Mouse (Mus musculus) ES-E14 (cell line): ENCODE data around the gene Teddm2. TPM values are rescaled to one million over a fixed set of nuclear protein-coding genes. Genes with fewer than 3 reads are reported as not detected.

Experiments
- DNase-seq: peaks from one replicate; pipeline ENCODE4 v3.0.0-alpha.2; 2013; ENCODE audit warnings: low read depth, low spot score
- H3K27ac ChIP-seq: 2 replicates; pipeline ENCODE4 v1.5.1; 2012; ENCODE audit warnings: low read depth, mild to moderate bottlenecking, low read length, moderate library complexity, mixed read lengths; ENCODE audit not compliant: poor library complexity, insufficient read depth, severe bottlenecking
- H3K36me3 ChIP-seq: 2 replicates; pipeline ENCODE4 v1.6.1; 2012; ENCODE audit warnings: mild to moderate bottlenecking, low read length, moderate library complexity, mixed read lengths; ENCODE audit not compliant: control insufficient read depth, poor library complexity, insufficient read depth, severe bottlenecking
- H3K4me1 ChIP-seq, 2 experiments: fragments of 150-350 bp in 1 of 2; sonication (generic) in 1 of 2; 2 replicates each; pipeline ENCODE4 v1.6.1; 2012; ENCODE audit warnings: low read length in 2 of 2, mild to moderate bottlenecking in 1 of 2, mixed read lengths in 1 of 2; ENCODE audit not compliant: control insufficient read depth in 2 of 2, insufficient read depth in 2 of 2, poor library complexity in 1 of 2
- H3K4me3 ChIP-seq, 2 experiments: fragments of 150-350 bp in 1 of 2; sonication (generic) in 1 of 2; 2 replicates each; pipeline ENCODE4 v1.5.1; 2012; ENCODE audit warnings: low read length in 2 of 2, low read depth in 1 of 2, mild to moderate bottlenecking in 1 of 2, mixed read lengths in 1 of 2; ENCODE audit not compliant: insufficient read depth in 1 of 2, poor library complexity in 1 of 2, severe bottlenecking in 1 of 2
- H3K9ac ChIP-seq: 2 replicates; pipeline ENCODE4 v1.6.1; 2012; ENCODE audit warnings: low read depth, mild to moderate bottlenecking, low read length, mixed read lengths; ENCODE audit not compliant: poor library complexity, insufficient read depth, severe bottlenecking
- H3K9me3 ChIP-seq: fragments of 150-350 bp; sonication (generic); 2 replicates; pipeline ENCODE4 v1.6.1; 2012; ENCODE audit warnings: low read depth, mild to moderate bottlenecking, low read length; ENCODE audit not compliant: control insufficient read depth, insufficient read depth
- CHD2 ChIP-seq: IDR thresholded peaks from 2 replicates; pipeline ENCODE4 v1.6.1; 2014; ENCODE audit warnings: mild to moderate bottlenecking, low read depth, low read length, inconsistent platforms
- HCFC1 ChIP-seq: IDR thresholded peaks from 2 replicates; pipeline ENCODE4 v1.6.1; 2012; ENCODE audit warnings: low read length, inconsistent platforms, borderline replicate concordance; ENCODE audit not compliant: insufficient read depth
- MAFK ChIP-seq: IDR thresholded peaks from 2 replicates; pipeline ENCODE4 v1.6.1; 2014; ENCODE audit warnings: mild to moderate bottlenecking, low read depth, low read length, inconsistent platforms; ENCODE audit not compliant: insufficient read depth
- ZC3H11A ChIP-seq: IDR thresholded peaks from 2 replicates; pipeline ENCODE4 v1.6.1; 2012; ENCODE audit warnings: low read depth, mild to moderate bottlenecking, inconsistent platforms, low read length, borderline replicate concordance
- ZNF384 ChIP-seq: IDR thresholded peaks from 2 replicates; pipeline ENCODE4 v1.6.1; 2012; ENCODE audit warnings: low read depth, low read length, inconsistent platforms
- in situ Hi-C, 2 experiments: fragments of 600-800 bp; cut with MboI; formaldehyde crosslinking; loops; one replicate each; pipeline ENCODE4 v1.15.1; 2025; ENCODE audit warnings: low sequenced_read_pairs in 2 of 2, inconsistent platforms in 1 of 2; ENCODE audit not compliant: unreplicated experiment in 2 of 2
- total RNA-seq: library from RNA; depleted of rRNA; stranded (reverse); fragments of 300-350 nt; gene quantifications from 2 replicates; pipeline ENCODE4 v1.2.3, GENCODE M21; 2012

The Teddm2 gene
- total RNA-seq, 1 experiment, result 0.62 TPM

DNA sequence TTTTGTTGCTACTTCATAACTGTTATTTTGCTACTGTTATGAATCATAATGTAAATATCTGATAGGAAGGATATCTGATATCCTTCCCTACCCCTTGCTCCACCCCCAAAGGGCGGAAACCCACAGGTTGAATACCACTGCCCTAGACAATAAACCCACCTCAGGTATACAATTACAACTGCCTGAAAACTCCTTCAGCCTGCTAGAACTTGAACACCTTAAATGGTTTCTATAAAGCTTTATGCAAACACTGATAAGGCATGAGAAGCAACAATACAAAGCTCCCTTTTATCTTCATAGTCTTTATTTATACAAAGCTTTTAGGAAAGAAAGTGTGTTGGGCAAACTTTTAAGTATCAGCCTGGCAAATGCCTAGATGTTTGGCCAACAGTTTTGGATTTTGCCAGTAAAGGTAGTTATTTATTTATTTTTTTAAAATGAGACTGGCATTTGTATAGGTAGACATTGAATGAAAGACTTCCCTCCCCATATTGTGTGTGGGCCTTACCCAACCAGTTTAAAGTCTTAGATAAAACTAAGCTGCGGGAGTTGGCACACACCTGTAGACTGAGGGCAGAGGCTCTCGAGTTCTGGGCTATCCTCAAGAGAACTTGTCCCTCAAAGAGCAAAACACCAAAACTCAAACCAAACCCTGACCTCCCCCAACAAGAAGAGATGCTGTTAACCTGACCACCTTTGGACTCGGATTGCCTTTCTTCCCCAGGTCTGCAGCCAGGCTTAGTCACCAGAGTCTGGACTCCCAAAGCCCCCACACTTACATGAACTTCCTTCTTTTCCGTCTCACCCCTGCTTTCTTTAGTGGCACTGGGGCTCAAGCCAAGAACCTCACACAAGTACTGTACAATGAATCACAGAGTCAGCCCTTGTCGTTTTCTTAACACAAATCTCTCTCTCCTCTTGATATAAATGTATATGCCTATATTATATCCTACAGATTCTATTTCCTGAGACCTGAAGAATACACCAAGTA, 24.7 kb upstream of the Teddm2 start:
- in situ Hi-C loops, result no loop called here
- Histone ChIP-seq H3K4me3 (no peak overlapping the region), H3K4me1 (no peaks in the 10 kb centered on the region), H3K36me3 (no peaks in the 10 kb centered on the region), H3K27ac (no peak overlapping the region), H3K9ac (no peak overlapping the region), H3K9me3 (no peaks in the 10 kb centered on the region)
- TF ChIP-seq MAFK, result no peak
- TF ChIP-seq CHD2, result no peak
- no peak for TF ChIP-seq HCFC1
- no peak for TF ChIP-seq ZNF384
- no peak for TF ChIP-seq ZC3H11A
- DNase-seq, result no peak

DNA sequence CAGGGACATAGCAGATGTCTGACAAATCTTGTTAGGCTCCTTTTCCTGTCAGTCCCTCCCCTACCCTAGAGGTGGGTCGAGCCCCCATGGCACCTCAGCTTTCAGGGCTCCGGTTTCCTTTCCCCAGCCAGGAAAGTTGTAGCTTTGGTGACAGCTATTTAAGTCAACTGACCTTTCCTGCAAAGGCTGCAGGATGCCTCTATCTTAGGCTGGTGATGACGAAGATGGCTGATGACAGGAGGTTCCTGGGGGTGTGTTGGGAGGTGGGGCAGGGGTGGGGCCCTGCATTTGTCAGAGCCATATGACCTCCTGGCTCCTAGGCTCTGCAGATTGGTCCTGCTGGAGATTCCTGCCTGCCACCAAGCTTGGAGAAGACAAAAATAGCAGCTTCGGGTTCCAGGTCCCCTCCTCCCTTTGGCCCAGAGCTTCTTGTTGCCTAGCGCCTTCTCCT, 22.6 kb upstream of the Teddm2 start:
- H3K9me3 ChIP-seq, result no peaks in the 10 kb centered on the region
- no peaks in the 10 kb centered on the region for H3K4me1 ChIP-seq
- H3K36me3 ChIP-seq, result no peaks in the 10 kb centered on the region
- TF ChIP-seq HCFC1, result no peak
- TF ChIP-seq ZC3H11A, result no peak
- no peak for TF ChIP-seq CHD2
- in situ Hi-C loops, result no loop called here
- H3K27ac ChIP-seq, result no peak overlapping the region
- no peak for DNase-seq
- no peak overlapping the region for H3K4me3 ChIP-seq
- no peak overlapping the region for H3K9ac ChIP-seq

DNA sequence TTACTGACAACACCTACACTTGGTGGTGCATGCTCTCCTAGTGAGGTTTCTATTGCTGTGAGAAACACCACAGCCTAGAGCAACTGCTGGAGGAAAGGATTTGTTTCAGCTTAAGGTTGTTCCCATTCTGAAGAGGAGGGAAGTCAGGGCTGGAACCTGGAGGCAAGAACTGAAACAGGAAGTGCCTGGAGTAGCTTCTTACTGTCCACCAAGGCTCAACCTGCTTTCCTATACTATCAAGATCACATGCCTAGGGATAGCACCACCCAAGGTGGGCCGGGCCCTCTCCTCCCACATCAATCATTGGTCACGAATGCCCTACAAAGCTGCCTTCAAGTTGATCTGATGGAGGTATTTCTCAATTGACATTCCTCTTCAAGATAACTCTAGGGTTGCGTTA, 21.6 kb upstream of the Teddm2 start:
- Histone ChIP-seq H3K4me1 (no peaks in the 10 kb centered on the region), H3K27ac (no peak overlapping the region), H3K9me3 (no peaks in the 10 kb centered on the region), H3K36me3 (no peaks in the 10 kb centered on the region), H3K4me3 (no peak overlapping the region), H3K9ac (no peak overlapping the region)
- in situ Hi-C loops, result no loop called here
- no peak for DNase-seq
- no peak for TF ChIP-seq CHD2
- no peak for TF ChIP-seq HCFC1
- TF ChIP-seq ZNF384, result no peak
- no peak for TF ChIP-seq ZC3H11A
- no peak for TF ChIP-seq MAFK

DNA sequence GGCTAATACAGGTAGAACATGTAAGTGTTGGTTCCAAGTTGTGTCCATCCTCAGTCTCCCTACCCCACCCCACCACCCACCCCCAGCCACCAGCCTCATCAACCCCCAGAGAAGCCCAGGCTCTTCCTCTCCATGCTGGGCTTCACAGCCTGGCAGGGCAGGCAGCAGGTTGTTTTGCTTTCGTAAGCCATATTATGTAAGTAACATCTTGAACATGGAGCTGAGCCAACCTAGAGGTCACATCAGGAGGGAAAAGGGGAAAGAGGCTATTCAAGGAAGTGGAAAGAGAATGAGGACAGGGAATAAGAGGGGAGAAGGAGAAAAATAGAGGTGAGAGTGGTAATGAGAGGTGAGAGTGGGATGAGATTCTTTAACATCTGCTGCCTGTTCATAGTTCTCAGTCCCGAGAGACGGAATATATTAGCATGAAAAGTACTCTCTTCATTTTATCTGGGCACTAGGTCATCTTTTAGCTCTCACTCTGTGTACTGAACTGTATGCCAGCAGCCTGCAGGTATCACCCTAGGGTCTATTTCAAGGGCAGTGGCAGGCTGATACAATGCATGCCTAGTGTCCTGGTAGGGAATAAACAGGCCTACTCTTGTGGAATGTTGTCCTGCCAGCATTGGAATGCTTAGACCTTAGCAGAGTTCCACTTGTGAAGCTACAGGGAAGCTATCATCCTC, 18.6 kb upstream of the Teddm2 start:
- Histone ChIP-seq H3K36me3 (no peaks in the 10 kb centered on the region), H3K9ac (no peak overlapping the region), H3K4me1 (no peaks in the 10 kb centered on the region), H3K27ac (no peak overlapping the region), H3K9me3 (no peaks in the 10 kb centered on the region), H3K4me3 (no peak overlapping the region)
- in situ Hi-C loops, result no loop called here
- DNase-seq, result no peak
- TF ChIP-seq HCFC1, result no peak
- no peak for TF ChIP-seq CHD2
- no peak for TF ChIP-seq ZNF384
- TF ChIP-seq ZC3H11A, result no peak
- no peak for TF ChIP-seq MAFK
